Mouse (Mus musculus) erythroblast, embryonic 14.5 days (primary cell): ENCODE data around the gene Cfap77. TPM values are rescaled to one million over a fixed set of nuclear protein-coding genes. Genes with fewer than 3 reads are reported as not detected.

Source experiments
- H3K27me3 ChIP-seq: 2 replicates; pipeline ENCODE4 v1.6.1; 2012; ENCODE audit warnings: inconsistent platforms; ENCODE audit not compliant: control insufficient read depth
- H3K36me3 ChIP-seq: 2 replicates; pipeline ENCODE4 v1.6.1; 2012; ENCODE audit warnings: mild to moderate bottlenecking, inconsistent platforms; ENCODE audit not compliant: control insufficient read depth
- H3K4me1 ChIP-seq: 2 replicates; pipeline ENCODE4 v1.6.1; 2012; ENCODE audit warnings: inconsistent platforms; ENCODE audit not compliant: control insufficient read depth
- H3K4me3 ChIP-seq: replicated peaks from 2 replicates; pipeline ENCODE3; 2012; ENCODE audit warnings: moderate library complexity, mild to moderate bottlenecking, inconsistent platforms
- H3K9me3 ChIP-seq: 2 replicates; pipeline ENCODE4 v1.6.1; 2012; ENCODE audit warnings: low read length, inconsistent platforms, mixed read lengths; ENCODE audit not compliant: control insufficient read depth
- GATA1 ChIP-seq: IDR thresholded peaks from 2 replicates; pipeline ENCODE4 v1.6.1; 2012; ENCODE audit warnings: low read length, inconsistent platforms, mixed read lengths
- TAL1 ChIP-seq: IDR thresholded peaks from 3 replicates; pipeline ENCODE4 v1.6.1; 2012; ENCODE audit warnings: low read length, inconsistent platforms, mixed read lengths
- polyA plus RNA-seq: library from polyadenylated mRNA; stranded (reverse); fragments of >175 nt; gene quantifications from 2 replicates; pipeline ENCODE4 v1.2.3, GENCODE M21; 2012

The Cfap77 gene
- polyA plus RNA-seq, 1 experiment = not detected

DNA sequence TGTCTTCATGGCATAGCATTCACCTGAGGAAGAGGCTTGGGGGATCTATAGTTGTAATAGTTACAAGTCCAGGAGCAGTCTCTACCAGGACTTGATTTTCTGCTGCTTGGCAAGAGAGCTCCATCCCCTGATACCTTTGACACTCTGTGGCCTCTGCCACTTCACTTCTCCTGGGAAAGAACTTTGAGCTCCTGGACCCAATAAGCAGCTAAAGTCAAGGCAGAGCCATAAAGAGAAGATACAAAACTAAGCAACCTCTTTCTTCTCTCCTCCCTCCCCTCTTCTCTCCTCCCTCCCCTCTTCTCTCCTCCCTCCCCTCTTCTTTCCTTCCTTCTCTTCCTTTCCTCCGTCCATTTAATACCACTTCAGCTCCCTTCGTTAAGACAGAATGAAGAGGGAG lies 140.7 kb downstream of the Cfap77 start:
- Histone ChIP-seq H3K36me3 (no peaks in the 10 kb centered on the region), H3K4me3 (no peak overlapping the region), H3K9me3 (peaks cover 5% of the 10 kb centered on the region; the same call in 1 of the 2 replicates), H3K4me1 (no peaks in the 10 kb centered on the region), H3K27me3 (peaks cover 100% of the 10 kb centered on the region)
- no peak for TF ChIP-seq GATA1
- no peak for TF ChIP-seq TAL1

DNA sequence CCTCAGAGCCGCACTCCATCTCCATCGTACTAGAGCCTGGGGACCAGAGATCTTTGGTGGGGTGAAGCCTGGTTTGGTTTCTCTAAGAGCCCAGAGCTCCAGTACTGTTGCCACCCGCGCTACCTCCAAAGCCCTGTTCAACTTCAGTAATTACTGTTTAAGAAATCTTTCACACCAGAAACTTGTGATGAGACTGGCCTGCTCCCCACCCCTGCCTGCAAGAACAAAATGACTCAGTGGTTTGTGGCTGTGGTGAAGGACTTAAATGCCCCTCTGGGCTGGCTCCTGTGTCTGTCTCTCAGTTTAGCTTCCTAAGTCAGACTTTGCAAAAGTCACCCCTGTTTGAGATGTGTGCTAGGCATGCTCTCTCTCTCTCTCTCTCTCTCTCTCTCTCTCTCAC lies 141.9 kb downstream of the Cfap77 start:
- TF ChIP-seq TAL1 = no peak
- TF ChIP-seq GATA1 = no peak
- peaks cover 100% of the 10 kb centered on the region for H3K27me3 ChIP-seq
- H3K36me3 ChIP-seq = no peaks in the 10 kb centered on the region
- peaks cover 5% of the 10 kb centered on the region; the same call in 1 of the 2 replicates for H3K9me3 ChIP-seq
- H3K4me3 ChIP-seq = no peak overlapping the region
- H3K4me1 ChIP-seq = no peaks in the 10 kb centered on the region

DNA sequence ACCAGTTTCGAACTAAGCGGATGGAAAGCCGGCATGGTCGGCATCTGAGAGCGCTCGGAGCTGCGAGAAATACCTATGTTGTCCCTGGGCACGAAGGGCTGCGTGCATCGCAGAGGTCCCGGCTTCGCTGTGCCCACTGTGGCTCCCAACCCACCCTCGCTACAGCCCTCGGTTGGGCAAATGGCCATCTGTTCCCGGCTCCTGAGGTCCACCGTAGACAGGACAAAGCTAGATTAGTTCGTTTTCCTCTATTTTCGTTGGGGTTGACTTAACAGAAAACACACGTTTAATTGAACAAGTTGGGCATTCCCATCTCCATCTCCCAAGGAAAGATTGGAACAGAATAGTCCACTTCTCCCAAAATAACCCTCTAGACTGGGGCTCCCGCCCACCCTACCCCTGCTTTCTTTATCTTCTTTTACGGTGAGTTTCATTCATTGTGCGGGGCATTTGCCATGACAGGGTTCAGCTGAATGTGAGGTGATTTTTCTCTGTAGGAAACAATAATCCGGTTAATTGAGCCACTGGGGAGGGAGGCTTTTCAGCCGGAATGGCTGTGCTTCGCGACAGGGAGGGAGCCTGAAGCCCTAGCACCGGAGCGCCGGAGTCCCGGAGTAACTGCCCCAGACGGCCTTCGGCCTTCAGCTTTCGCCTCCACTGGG lies 142.7 kb downstream of the Cfap77 start:
- Histone ChIP-seq H3K9me3 (peaks cover 2% of the 10 kb centered on the region; the same call in 1 of the 2 replicates), H3K4me3 (no peak overlapping the region), H3K36me3 (no peaks in the 10 kb centered on the region), H3K27me3 (peaks cover 100% of the 10 kb centered on the region), H3K4me1 (no peaks in the 10 kb centered on the region)
- no peak for TF ChIP-seq TAL1
- no peak for TF ChIP-seq GATA1

DNA sequence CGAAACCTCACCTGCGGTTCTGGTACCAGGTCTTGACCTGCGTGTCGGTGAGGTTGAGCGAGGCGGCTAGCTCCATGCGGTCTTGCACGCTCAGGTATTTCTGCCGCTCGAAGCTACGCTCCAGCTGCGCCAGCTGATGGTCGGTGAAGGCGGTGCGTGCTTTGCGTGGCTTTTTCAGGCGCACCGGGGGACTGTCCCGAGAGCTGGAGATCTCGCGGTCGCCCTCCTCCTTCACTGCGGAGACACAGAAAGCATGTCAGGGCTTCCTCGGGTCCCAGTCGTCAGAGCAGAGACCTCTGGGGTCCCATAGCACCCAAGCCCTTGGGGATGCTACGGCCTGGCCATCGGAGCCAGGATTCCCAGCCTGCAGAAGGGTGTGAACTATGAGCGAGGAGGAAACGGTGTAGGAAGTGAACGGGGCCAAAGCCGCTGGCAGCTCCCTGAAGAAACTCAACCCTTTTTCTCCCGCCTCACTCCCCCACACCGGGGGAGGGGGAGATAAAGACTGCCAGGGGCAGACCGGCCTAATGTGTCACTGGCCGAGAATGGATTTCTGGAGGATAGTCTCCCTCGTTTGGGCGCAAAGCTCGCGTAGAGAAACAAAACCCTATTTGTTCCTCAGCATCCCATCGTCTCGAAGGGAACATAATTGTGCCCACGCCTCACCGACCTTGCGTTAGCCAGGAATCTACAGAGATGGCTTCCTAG lies 143.4 kb downstream of the Cfap77 start:
- peaks cover 2% of the 10 kb centered on the region; the same call in 1 of the 2 replicates for H3K9me3 ChIP-seq
- peaks cover 100% of the 10 kb centered on the region for H3K27me3 ChIP-seq
- H3K4me1 ChIP-seq = no peaks in the 10 kb centered on the region
- no peak for TF ChIP-seq GATA1
- TF ChIP-seq TAL1 = no peak
- H3K36me3 ChIP-seq = no peaks in the 10 kb centered on the region
- H3K4me3 ChIP-seq = no peak overlapping the region

DNA sequence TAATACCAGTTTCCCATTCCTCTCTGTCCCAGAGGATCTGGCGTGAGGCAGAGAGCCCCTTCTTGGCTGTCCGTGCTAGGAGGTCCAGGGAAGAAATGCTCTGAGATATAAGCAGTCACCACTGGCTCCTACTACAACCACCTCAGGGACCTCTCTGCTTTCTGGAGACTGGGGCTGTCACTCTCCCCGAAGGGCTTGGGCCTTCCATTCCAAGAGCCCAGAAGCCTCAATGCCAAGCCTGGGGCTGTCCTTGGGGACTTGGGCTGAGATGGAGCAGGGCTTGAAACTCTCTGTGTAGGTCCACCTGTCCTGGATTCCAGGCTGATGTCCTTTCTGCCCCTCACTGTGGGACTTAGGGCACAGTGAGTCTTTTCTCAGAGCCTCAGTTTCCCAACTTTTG lies 144.0 kb downstream of the Cfap77 start:
- H3K27me3 ChIP-seq = peaks cover 94% of the 10 kb centered on the region
- H3K36me3 ChIP-seq = no peaks in the 10 kb centered on the region; the same call in 1 of the 2 replicates
- H3K9me3 ChIP-seq = peaks cover 2% of the 10 kb centered on the region; the same call in 1 of the 2 replicates
- TF ChIP-seq GATA1 = no peak
- TF ChIP-seq TAL1 = no peak
- H3K4me1 ChIP-seq = no peaks in the 10 kb centered on the region
- H3K4me3 ChIP-seq = no peak overlapping the region

DNA sequence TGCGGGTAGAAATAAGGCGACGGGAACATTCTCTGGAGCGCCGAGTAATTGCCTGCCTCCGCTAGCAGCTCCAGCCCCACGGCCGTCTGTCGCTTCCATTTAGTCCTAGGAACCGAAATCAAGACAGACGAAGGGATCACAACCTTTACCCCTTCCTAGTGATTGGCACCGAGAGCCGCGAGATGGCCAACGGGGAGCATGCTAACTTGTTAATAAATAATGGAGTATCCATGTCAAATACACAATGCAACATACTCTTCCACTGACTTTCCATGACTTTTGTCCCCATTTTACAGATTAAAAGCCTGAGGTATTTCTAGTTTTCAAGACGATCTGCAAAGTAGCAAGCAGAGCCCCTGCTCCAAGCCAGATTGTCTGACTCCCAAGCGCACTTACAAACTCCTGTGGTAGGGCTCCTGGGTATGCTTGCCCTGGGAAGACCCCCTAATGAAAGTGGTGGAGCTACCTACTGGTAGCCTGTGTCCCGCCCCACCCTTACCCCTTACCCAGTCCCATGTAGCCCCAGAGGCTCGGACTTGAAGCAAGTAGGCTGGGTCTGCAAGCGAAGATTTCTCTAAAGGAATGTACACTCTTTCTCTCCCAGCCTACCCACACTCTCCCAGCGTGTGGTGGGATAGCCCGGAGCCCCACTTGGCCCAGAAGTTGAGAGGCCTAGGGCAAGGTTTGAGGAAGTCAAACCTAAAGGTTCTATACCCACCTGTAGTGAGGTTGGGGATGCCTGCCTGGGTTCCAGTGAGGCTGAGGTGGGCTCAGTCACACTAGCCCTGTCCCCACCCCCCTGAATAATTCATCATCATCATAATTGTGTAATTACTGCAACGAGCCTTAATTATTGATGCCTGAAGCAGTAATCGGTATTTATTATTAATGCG lies 144.8 kb downstream of the Cfap77 start:
- Histone ChIP-seq H3K9me3 (no peaks in the 10 kb centered on the region; the same call in 1 of the 2 replicates), H3K4me3 (no peak overlapping the region), H3K4me1 (no peaks in the 10 kb centered on the region), H3K27me3 (peaks cover 86% of the 10 kb centered on the region), H3K36me3 (peaks cover 5% of the 10 kb centered on the region)
- no peak for TF ChIP-seq TAL1
- no peak for TF ChIP-seq GATA1

DNA sequence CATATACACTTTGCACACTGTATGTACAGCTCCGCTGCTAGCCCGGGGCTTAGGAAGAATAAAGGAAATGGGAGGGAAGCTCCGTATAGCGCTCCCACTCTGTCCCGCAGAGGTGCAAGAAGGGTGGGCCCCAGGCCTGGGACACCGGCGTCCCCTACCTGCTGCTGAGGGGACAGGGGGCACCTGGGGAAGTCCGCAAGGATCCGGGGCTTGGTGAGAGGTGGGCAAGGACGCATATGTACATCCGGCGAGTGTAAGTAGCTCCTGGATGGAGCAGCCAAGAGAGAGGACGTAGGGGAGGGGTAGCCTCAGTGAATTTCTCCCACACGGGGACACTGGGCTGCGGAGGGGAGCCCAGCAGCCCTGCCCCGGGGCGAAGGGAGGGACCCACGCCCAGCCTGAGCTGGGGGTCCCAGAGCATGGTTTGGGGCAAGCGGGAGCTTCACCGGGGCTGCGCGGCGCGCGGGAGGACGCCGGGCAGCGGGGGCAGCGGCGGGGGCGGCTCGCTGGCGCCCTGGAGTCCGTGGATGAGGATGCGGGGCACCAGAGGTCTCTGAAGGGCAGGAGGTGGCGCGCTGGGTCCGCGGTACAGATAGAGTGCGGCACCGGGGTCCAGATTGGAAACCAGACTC lies 145.6 kb downstream of the Cfap77 start:
- Histone ChIP-seq H3K36me3 (peaks cover 11% of the 10 kb centered on the region), H3K4me1 (no peaks in the 10 kb centered on the region), H3K9me3 (no peaks in the 10 kb centered on the region; the same call in 1 of the 2 replicates), H3K27me3 (peaks cover 78% of the 10 kb centered on the region), H3K4me3 (no peak overlapping the region)
- TF ChIP-seq GATA1 (no peak), TAL1 (no peak)

DNA sequence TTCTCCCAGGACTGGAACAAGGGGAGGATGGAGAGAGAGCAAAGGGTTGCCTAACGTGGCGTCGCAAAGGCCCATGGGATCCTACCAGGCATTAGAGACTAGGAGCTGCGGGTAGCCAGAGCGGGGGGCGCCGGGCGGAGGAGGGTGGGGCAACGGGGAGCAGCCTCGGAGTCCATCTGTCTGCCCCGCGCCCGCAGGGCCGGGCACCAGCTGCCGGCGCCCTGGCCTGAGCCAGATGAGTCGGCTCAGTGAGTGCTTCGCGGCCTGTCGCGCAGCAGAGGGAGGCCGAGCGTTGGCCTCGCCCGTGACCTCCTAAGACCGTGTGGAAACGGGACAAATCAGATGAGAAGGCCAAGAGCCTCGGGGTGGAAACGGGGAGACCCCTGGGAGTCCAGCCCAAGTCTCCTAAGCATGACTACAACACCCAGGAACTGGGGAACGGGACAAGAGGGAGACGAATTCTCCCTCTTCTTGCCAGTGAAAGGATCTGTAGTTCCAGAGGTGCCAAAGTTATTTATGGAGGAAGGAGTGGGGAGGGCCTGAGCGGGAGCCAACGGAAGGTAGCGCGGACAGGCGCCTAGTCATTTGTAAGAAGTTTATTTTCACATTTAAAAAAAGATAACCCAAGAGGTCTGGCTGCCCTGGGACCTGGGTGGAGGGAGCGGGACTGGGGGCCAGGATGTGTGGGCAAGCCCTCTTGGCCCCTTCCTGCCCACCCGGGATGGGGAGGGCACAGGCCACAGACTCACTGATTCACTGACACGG lies 146.3 kb downstream of the Cfap77 start:
- no peak for TF ChIP-seq TAL1
- TF ChIP-seq GATA1 = no peak
- peaks cover 71% of the 10 kb centered on the region for H3K27me3 ChIP-seq
- H3K4me3 ChIP-seq = no peak overlapping the region
- peaks cover 11% of the 10 kb centered on the region for H3K36me3 ChIP-seq
- H3K4me1 ChIP-seq = no peaks in the 10 kb centered on the region
- H3K9me3 ChIP-seq = no peaks in the 10 kb centered on the region; the same call in 1 of the 2 replicates
